Mouse (Mus musculus) forebrain, embryonic 15.5 days (tissue): ENCODE measurements around the gene 4930452B06Rik. TPM values are rescaled to one million over a fixed set of nuclear protein-coding genes. Genes with fewer than 3 reads are reported as not detected.

Experiments used
- ATAC-seq: fragments of 200-750 bp; cut with Nextera tagmentation; replicated peaks from 2 replicates; pipeline ENCODE4 v1.8.0; 2017; ENCODE audit warnings: mild to moderate bottlenecking, moderate TSS enrichment, moderate library complexity
- H3K27ac ChIP-seq: fragments of 300-500 bp; sonication (generic); replicated peaks from 2 replicates; pipeline ENCODE4 v1.5.1; 2015; ENCODE audit warnings: mild to moderate bottlenecking, inconsistent platforms
- H3K27me3 ChIP-seq: fragments of 300-500 bp; sonication (generic); 2 replicates; pipeline ENCODE4 v1.6.1; 2015; ENCODE audit warnings: inconsistent platforms
- H3K36me3 ChIP-seq: fragments of 300-500 bp; sonication (generic); 2 replicates; pipeline ENCODE4 v1.6.1; 2015; ENCODE audit warnings: mild to moderate bottlenecking, inconsistent platforms
- H3K4me1 ChIP-seq: fragments of 300-500 bp; sonication (generic); 2 replicates; pipeline ENCODE4 v1.6.1; 2015; ENCODE audit warnings: inconsistent platforms
- H3K4me2 ChIP-seq: fragments of 300-500 bp; sonication (generic); replicated peaks from 2 replicates; pipeline ENCODE4 v1.6.1; 2015; ENCODE audit warnings: mild to moderate bottlenecking, inconsistent platforms
- H3K4me3 ChIP-seq: fragments of 300-500 bp; sonication (generic); 2 replicates; pipeline ENCODE4 v1.5.1; 2015; ENCODE audit warnings: mild to moderate bottlenecking, inconsistent platforms
- H3K9ac ChIP-seq: fragments of 300-500 bp; sonication (generic); replicated peaks from 2 replicates; pipeline ENCODE4 v1.6.1; 2015; ENCODE audit warnings: mild to moderate bottlenecking, inconsistent platforms
- H3K9me3 ChIP-seq: fragments of 300-500 bp; sonication (generic); 2 replicates; pipeline ENCODE4 v1.6.1; 2016; ENCODE audit warnings: inconsistent platforms
- WGBS: fragments of 180-500 bp; shearing (Covaris S2); methylation state at CpG from one replicate; pipeline ENCODE4 v1.1.7; 2015; ENCODE audit warnings: mixed read lengths; 5-methylcytosine and 5-hydroxymethylcytosine counted together
- polyA plus RNA-seq: library from polyadenylated mRNA; unstranded; fragments of >200 nt; fragmentation: Nextera tagmentation; extraction: Ambion mirVana; gene quantifications from 2 replicates; pipeline ENCODE4 v1.2.1, GENCODE M21; 2015

4930452B06Rik gene
- polyA plus RNA-seq, 1 experiment from 2014 or later: 6.5 TPM

DNA sequence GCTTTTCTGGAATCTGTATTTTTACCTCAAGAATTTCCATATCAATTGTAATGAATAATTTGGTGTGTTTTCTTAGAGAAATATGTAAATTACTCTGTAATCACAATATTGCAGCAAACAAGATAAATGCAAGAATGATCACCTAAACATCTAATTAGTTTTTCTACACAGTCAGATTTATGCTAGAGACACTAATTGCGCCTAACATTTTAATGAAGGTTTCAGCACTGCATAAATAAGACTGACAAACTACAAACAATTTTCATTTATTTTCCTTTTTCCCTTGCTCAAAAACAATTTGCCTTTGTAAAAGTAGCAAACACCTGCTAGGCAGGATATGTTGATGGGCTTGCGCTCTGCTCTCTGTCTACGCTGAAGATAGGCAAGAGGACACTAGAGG lies 152.0 kb downstream of the 4930452B06Rik start:
- Histone ChIP-seq H3K27me3 (no peaks in the 10 kb centered on the region), H3K4me1 (peaks cover 40% of the 10 kb centered on the region), H3K4me3 (no peak overlapping the region), H3K9me3 (no peaks in the 10 kb centered on the region), H3K27ac (no peak overlapping the region), H3K4me2 (no peak overlapping the region), H3K36me3 (no peaks in the 10 kb centered on the region), H3K9ac (no peak overlapping the region)
- WGBS: 64% methylated on average over 3 of the region's 3 CpGs
- no peak for ATAC-seq

- no peaks in the 10 kb centered on the region for H3K9me3 ChIP-seq
- peak; percentile 83 for ATAC-seq
- H3K27me3 ChIP-seq: no peaks in the 10 kb centered on the region
- peaks cover 45% of the 10 kb centered on the region for H3K4me1 ChIP-seq
- 25% methylated on average over 4 of the region's 4 CpGs for WGBS
- H3K9ac ChIP-seq: no peak overlapping the region
- no peak overlapping the region for H3K4me3 ChIP-seq
- H3K4me2 ChIP-seq: no peak overlapping the region
- H3K27ac ChIP-seq: peak overlapping the region; percentile 88
- no peaks in the 10 kb centered on the region for H3K36me3 ChIP-seq
Observed at GRCm38 (mm10) chr14:8511276-8511675, 154.8 kb downstream of the 4930452B06Rik start.

DNA sequence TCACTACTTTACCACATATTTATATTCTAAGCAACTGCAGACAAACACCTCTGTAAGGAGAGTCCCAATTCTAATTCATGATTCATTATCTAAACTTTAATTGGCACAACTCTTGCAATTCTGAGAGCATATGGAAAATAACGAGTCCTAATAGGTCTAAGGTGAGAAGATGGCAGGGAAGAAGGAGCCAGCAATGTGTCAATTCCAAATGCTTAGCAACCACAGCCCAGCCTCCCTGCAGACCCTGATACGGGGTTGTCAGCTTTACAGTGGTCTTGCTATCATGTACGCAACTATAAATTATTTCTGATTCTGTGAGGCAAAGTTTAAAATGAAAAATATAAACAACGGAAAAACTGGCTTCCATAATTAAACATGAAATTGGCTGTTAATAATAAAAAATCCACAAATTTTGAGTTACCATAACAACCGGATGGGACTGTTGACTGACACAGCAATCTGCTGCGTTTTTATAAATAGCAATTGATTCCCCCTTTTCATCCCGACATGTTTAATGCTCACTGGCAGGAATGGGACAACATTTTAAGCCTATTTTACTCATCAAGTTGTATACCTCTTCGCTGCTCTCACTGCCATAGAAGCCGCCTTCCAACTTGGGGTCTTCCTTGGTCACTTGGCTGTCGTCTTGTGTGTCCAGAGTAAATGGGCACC lies 155.6 kb downstream of the 4930452B06Rik start:
- no peak overlapping the region for H3K4me2 ChIP-seq
- WGBS: 62% methylated on average over 10 of the region's 10 CpGs
- H3K4me1 ChIP-seq: peaks cover 45% of the 10 kb centered on the region
- H3K9me3 ChIP-seq: no peaks in the 10 kb centered on the region
- H3K27ac ChIP-seq: peak overlapping the region; percentile 88
- no peak overlapping the region for H3K9ac ChIP-seq
- no peak overlapping the region for H3K4me3 ChIP-seq
- ATAC-seq: peak; percentile 66
- no peaks in the 10 kb centered on the region for H3K27me3 ChIP-seq
- H3K36me3 ChIP-seq: no peaks in the 10 kb centered on the region

GRCm38 (mm10) chr14:8508669-8509068 lies 157.4 kb downstream of the 4930452B06Rik start:
- H3K9ac ChIP-seq: no peak overlapping the region
- peak; percentile 69 for ATAC-seq
- no peaks in the 10 kb centered on the region for H3K9me3 ChIP-seq
- no peak overlapping the region for H3K4me3 ChIP-seq
- no peak overlapping the region for H3K4me2 ChIP-seq
- no peaks in the 10 kb centered on the region for H3K27me3 ChIP-seq
- H3K27ac ChIP-seq: peak overlapping the region; percentile 43
- peaks cover 52% of the 10 kb centered on the region for H3K4me1 ChIP-seq
- H3K36me3 ChIP-seq: no peaks in the 10 kb centered on the region

GRCm38 (mm10) chr14:8504206-8504605 lies 161.8 kb downstream of the 4930452B06Rik start:
- Histone ChIP-seq H3K4me3 (no peak overlapping the region), H3K4me2 (no peak overlapping the region), H3K4me1 (peaks cover 16% of the 10 kb centered on the region), H3K36me3 (no peaks in the 10 kb centered on the region), H3K27ac (peak overlapping the region; percentile 49), H3K9me3 (no peaks in the 10 kb centered on the region), H3K27me3 (no peaks in the 10 kb centered on the region), H3K9ac (no peak overlapping the region)
- WGBS: 67% methylated on average over 2 of the region's 2 CpGs
- peak; percentile 60 for ATAC-seq

- Histone ChIP-seq H3K36me3 (no peaks in the 10 kb centered on the region), H3K9me3 (no peaks in the 10 kb centered on the region), H3K4me2 (no peak overlapping the region), H3K4me3 (no peak overlapping the region), H3K27ac (peak overlapping the region; percentile 49; the same call in 1 of the 2 replicates), H3K4me1 (0 out of 2 replicates have a peak, but pooled peaks cover 9% of the 10 kb centered on the region), H3K27me3 (no peaks in the 10 kb centered on the region), H3K9ac (no peak overlapping the region)
- peak; percentile 62; the same call in 1 of the 2 replicates for ATAC-seq
- 69% methylated on average over 3 of the region's 3 CpGs for WGBS
Observed at GRCm38 (mm10) chr14:8503345-8503744, 162.7 kb downstream of the 4930452B06Rik start.

GRCm38 (mm10) chr14:8502496-8502895 lies 163.5 kb downstream of the 4930452B06Rik start:
- Histone ChIP-seq H3K9ac (no peak overlapping the region), H3K27me3 (no peaks in the 10 kb centered on the region), H3K4me3 (no peak overlapping the region), H3K9me3 (no peaks in the 10 kb centered on the region), H3K4me2 (no peak overlapping the region), H3K4me1 (0 out of 2 replicates have a peak, but pooled peaks cover 9% of the 10 kb centered on the region), H3K36me3 (no peaks in the 10 kb centered on the region), H3K27ac (no peak overlapping the region)
- WGBS: 95% methylated on average over 5 of the region's 5 CpGs
- no peak for ATAC-seq

DNA sequence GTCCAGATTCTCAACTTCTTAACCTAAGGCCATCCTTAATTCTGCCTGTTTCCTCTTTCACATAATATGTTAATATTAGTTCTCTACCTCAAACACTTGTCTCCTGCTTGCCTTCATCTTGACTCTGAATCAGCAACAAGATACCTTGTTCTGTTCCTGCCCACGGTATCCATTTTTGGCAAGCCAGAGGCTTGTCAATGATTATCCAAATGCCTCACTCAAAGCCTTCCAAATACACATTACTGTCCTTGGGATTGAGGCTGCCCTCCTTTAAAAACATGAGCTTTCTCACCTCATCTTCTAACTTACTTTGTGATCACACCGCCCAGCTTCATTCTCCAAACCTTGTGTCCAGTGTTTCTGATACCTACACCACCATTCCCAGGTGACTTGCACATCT lies 170.3 kb downstream of the 4930452B06Rik start:
- Histone ChIP-seq H3K4me1 (0 out of 2 replicates have a peak, but pooled peaks cover 4% of the 10 kb centered on the region), H3K4me3 (no peak overlapping the region), H3K9me3 (no peaks in the 10 kb centered on the region), H3K27me3 (no peaks in the 10 kb centered on the region), H3K36me3 (no peaks in the 10 kb centered on the region), H3K9ac (no peak overlapping the region), H3K4me2 (no peak overlapping the region), H3K27ac (no peak overlapping the region)
- WGBS: 91% methylated on average over 2 of the region's 2 CpGs
- no peak for ATAC-seq

DNA sequence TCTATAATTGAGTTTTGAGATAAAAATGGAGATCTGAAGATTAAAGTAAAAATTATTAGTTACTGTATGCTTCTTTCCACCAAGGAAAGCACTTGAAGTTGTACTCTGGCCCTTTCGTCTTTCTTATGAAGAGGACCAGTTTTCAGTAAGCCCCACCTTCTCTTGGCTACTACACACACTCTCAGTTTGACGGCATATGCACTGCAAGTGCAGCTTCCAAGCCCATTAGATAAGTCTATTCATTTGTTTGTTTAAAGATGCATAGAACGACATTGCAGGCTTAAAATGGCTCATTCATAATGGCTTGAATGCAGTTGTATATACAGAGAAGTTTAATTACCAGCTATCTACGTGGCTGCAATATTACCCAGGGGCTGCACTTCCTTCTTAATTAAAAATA lies 171.1 kb downstream of the 4930452B06Rik start:
- 24% methylated on average over 4 of the region's 4 CpGs for WGBS
- H3K4me2 ChIP-seq: no peak overlapping the region
- ATAC-seq: no peak
- H3K27me3 ChIP-seq: no peaks in the 10 kb centered on the region
- no peaks in the 10 kb centered on the region for H3K36me3 ChIP-seq
- H3K4me1 ChIP-seq: 0 out of 2 replicates have a peak, but pooled peaks cover 4% of the 10 kb centered on the region
- H3K9ac ChIP-seq: no peak overlapping the region
- H3K9me3 ChIP-seq: no peaks in the 10 kb centered on the region
- no peak overlapping the region for H3K4me3 ChIP-seq
- no peak overlapping the region for H3K27ac ChIP-seq

DNA sequence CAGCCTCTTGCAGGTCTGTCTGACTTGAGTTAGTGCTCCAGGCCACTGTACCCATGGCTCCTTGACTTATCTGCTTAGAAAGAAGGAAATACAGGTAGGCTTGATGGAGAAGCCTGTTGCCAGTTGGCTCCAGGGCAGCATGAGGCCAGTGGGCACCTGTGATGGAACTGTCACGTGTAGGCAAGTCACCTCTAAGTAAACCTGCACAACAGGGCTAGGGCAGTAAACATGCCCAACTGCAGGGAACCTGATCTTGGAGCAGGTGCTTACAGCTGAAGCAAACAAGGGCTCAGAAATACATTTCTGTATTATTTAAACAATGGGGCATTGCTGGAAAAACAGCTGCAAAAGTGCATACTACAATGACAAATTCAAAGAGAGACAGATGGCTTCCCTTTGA lies 171.8 kb downstream of the 4930452B06Rik start:
- Histone ChIP-seq H3K36me3 (no peaks in the 10 kb centered on the region), H3K9me3 (no peaks in the 10 kb centered on the region)
- WGBS: 70% methylated on average over 1 of the region's 1 CpGs

DNA sequence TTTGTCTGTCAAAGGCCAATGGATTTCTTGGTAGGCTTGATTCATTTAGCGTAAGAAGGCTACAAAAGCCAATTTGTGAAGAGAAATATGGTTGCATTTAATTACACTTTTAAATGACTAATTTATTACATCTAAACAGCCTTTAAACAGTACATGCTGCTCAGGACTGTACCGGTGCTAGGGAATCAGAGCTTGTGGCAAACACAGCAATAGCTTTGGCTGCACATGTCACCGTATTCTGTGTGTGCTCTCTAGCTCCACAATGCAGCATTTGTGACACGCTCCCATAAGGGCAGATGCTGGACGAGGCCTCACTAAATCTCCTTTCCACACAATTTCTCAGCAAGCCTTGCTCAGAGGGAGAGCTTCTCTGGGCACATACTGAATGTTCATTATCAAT lies 187.9 kb downstream of the 4930452B06Rik start:
- no peak overlapping the region for H3K4me3 ChIP-seq
- no peak overlapping the region for H3K4me2 ChIP-seq
- H3K27me3 ChIP-seq: no peaks in the 10 kb centered on the region
- H3K9me3 ChIP-seq: no peaks in the 10 kb centered on the region
- no peaks in the 10 kb centered on the region for H3K36me3 ChIP-seq
- 0 out of 2 replicates have a peak overlapping the region, but pooled peaks have one; percentile 22 for H3K27ac ChIP-seq
- ATAC-seq: no peak
- H3K9ac ChIP-seq: no peak overlapping the region
- peaks cover 23% of the 10 kb centered on the region for H3K4me1 ChIP-seq
- WGBS: 41% methylated on average over 5 of the region's 5 CpGs

More for the DNA sequence above, 171.8 kb downstream of the 4930452B06Rik start:
- no peak overlapping the region for H3K9ac ChIP-seq
- no peaks in the 10 kb centered on the region for H3K27me3 ChIP-seq
- H3K4me1 ChIP-seq: 0 out of 2 replicates have a peak, but pooled peaks cover 4% of the 10 kb centered on the region
- no peak overlapping the region for H3K4me2 ChIP-seq
- no peak overlapping the region for H3K4me3 ChIP-seq
- H3K27ac ChIP-seq: no peak overlapping the region
- no peak for ATAC-seq

GRCm38 (mm10) chr14:8477348-8477747 lies 188.7 kb downstream of the 4930452B06Rik start:
- H3K9me3 ChIP-seq: no peaks in the 10 kb centered on the region
- H3K4me2 ChIP-seq: no peak overlapping the region
- 41% methylated on average over 8 of the region's 8 CpGs for WGBS
- no peak overlapping the region for H3K4me3 ChIP-seq
- H3K27me3 ChIP-seq: no peaks in the 10 kb centered on the region
- peak overlapping the region; percentile 69 for H3K27ac ChIP-seq
- peak; percentile 67; the same call in 1 of the 2 replicates for ATAC-seq
- no peaks in the 10 kb centered on the region for H3K36me3 ChIP-seq
- H3K9ac ChIP-seq: no peak overlapping the region
- H3K4me1 ChIP-seq: peaks cover 23% of the 10 kb centered on the region

GRCm38 (mm10) chr14:8476606-8477005 lies 189.4 kb downstream of the 4930452B06Rik start:
- Histone ChIP-seq H3K36me3 (no peaks in the 10 kb centered on the region), H3K9ac (no peak overlapping the region), H3K27me3 (no peaks in the 10 kb centered on the region), H3K9me3 (no peaks in the 10 kb centered on the region), H3K4me3 (no peak overlapping the region), H3K4me1 (peaks cover 23% of the 10 kb centered on the region), H3K4me2 (no peak overlapping the region), H3K27ac (no peak overlapping the region)
- WGBS: 55% methylated on average over 3 of the region's 3 CpGs
- ATAC-seq: peak; percentile 78
